Mouse (Mus musculus) kidney, adult 2 months (tissue): ENCODE results near the gene Ntn3.

Source experiments
- CTCF ChIP-seq: fragments of 200-500 bp; conservative IDR thresholded peaks from 2 replicates; pipeline ENCODE4 v1.5.1; 2011; ENCODE audit warnings: low read depth, mild to moderate bottlenecking, control low read depth, low read length, moderate library complexity, mixed read lengths; ENCODE audit not compliant: insufficient read depth, insufficient read length
- POLR2A ChIP-seq: fragments of 200-500 bp; IDR thresholded peaks from one replicate; pipeline ENCODE4 v1.6.1; 2011; ENCODE audit warnings: low read depth, low read length, control low read depth

- TF ChIP-seq CTCF = no peak
- TF ChIP-seq POLR2A = no peak
Observed at GRCm38 (mm10) chr17:24226721-24227120, 17.4 kb upstream of the Ntn3 start.
